Mouse (Mus musculus) brain, embryonic 14.5 days (tissue): ENCODE measurements around the gene Col6a5.

Source experiments
- CTCF ChIP-seq: fragments of 200-500 bp; IDR thresholded peaks from 2 replicates; pipeline ENCODE4 v1.5.1; 2012; ENCODE audit warnings: inconsistent platforms, mild to moderate bottlenecking, moderate library complexity, borderline replicate concordance; ENCODE audit not compliant: insufficient read depth, insufficient read length; ENCODE audit errors: extremely low read depth
- POLR2A ChIP-seq: fragments of 200-500 bp; IDR thresholded peaks from 2 replicates; pipeline ENCODE4 v1.6.1; 2012; ENCODE audit warnings: mild to moderate bottlenecking, inconsistent platforms, borderline replicate concordance; ENCODE audit not compliant: poor library complexity, insufficient read depth, insufficient read length, severe bottlenecking; ENCODE audit errors: extremely low read depth

GRCm38 (mm10) chr9:105971351-105971894 is 11.0 kb upstream of the Col6a5 start:
- no peak for TF ChIP-seq POLR2A
- TF ChIP-seq CTCF, result no peak
